Mouse (Mus musculus): ENCODE data around the gene Itga9. TPM values are rescaled to one million over a fixed set of nuclear protein-coding genes. Genes with fewer than 3 reads are reported as not detected.

The Itga9 gene
- polyA plus RNA-seq, 1 experiment from 2014 or later = 6.2 TPM

- Histone ChIP-seq H3K9ac (ENCODE audit: low read depth, low read length) (no peak overlapping the region), H3K36me3 (ENCODE audit: control insufficient read depth, insufficient read depth, low read length) (peaks cover 4% of the 10 kb centered on the region; the same call in 1 of the 2 replicates), H3K27ac (ENCODE audit: low read depth, low read length) (no peak overlapping the region), H3K4me3 (ENCODE audit: low read depth, low read length) (no peak overlapping the region), H3K27me3 (replicated peaks; ENCODE audit: control insufficient read depth, insufficient read depth, low read length) (no peaks in the 10 kb centered on the region), H3K9me3 (ENCODE audit: control insufficient read depth, low read length) (no peaks in the 10 kb centered on the region), H3K4me1 (replicated peaks; ENCODE audit: control insufficient read depth, insufficient read depth, low read length) (peaks cover 3% of the 10 kb centered on the region; the same call in 1 of the 2 replicates), H3K4me2 (no peak overlapping the region)
- 90% methylated on average over 2 of the region's 2 CpGs for WGBS
- DNase-seq (ENCODE audit: low spot score) = no peak
- ATAC-seq (replicated peaks; ENCODE audit: low FRiP score) = no peak
Observed at GRCm38 (mm10) chr9:118651939-118652338, 45.4 kb downstream of the Itga9 start.

- Histone ChIP-seq H3K27ac (ENCODE audit: low read depth, low read length) (no peak overlapping the region), H3K27me3 (replicated peaks; ENCODE audit: control insufficient read depth, insufficient read depth, low read length) (no peaks in the 10 kb centered on the region), H3K9ac (ENCODE audit: low read depth, low read length) (no peak overlapping the region), H3K36me3 (ENCODE audit: control insufficient read depth, insufficient read depth, low read length) (peaks cover 4% of the 10 kb centered on the region; the same call in 1 of the 2 replicates), H3K4me1 (replicated peaks; ENCODE audit: control insufficient read depth, insufficient read depth, low read length) (peaks cover 3% of the 10 kb centered on the region; the same call in 1 of the 2 replicates), H3K9me3 (ENCODE audit: control insufficient read depth, low read length) (no peaks in the 10 kb centered on the region), H3K4me2 (no peak overlapping the region), H3K4me3 (ENCODE audit: low read depth, low read length) (no peak overlapping the region)
- 46% methylated on average over 1 of the region's 1 CpGs for WGBS
- DNase-seq (ENCODE audit: low spot score) (no peak), ATAC-seq (replicated peaks; ENCODE audit: low FRiP score) (no peak)
Observed at GRCm38 (mm10) chr9:118653436-118653835, 46.9 kb downstream of the Itga9 start.

- Histone ChIP-seq H3K4me3 (ENCODE audit: low read depth, low read length) (no peak overlapping the region), H3K4me1 (replicated peaks; ENCODE audit: control insufficient read depth, insufficient read depth, low read length) (peaks cover 3% of the 10 kb centered on the region; the same call in 1 of the 2 replicates), H3K27me3 (replicated peaks; ENCODE audit: control insufficient read depth, insufficient read depth, low read length) (no peaks in the 10 kb centered on the region), H3K4me2 (no peak overlapping the region), H3K36me3 (ENCODE audit: control insufficient read depth, insufficient read depth, low read length) (peaks cover 4% of the 10 kb centered on the region; the same call in 1 of the 2 replicates), H3K27ac (ENCODE audit: low read depth, low read length) (no peak overlapping the region), H3K9me3 (ENCODE audit: control insufficient read depth, low read length) (no peaks in the 10 kb centered on the region), H3K9ac (ENCODE audit: low read depth, low read length) (no peak overlapping the region)
- ATAC-seq (replicated peaks; ENCODE audit: low FRiP score) (no peak; the same call in 1 of the 2 replicates), DNase-seq (ENCODE audit: low spot score) (no peak)
- WGBS = 17% methylated on average over 6 of the region's 6 CpGs
Observed at GRCm38 (mm10) chr9:118654969-118655368, 48.5 kb downstream of the Itga9 start.

- WGBS = 78% methylated on average over 3 of the region's 3 CpGs
- no peak overlapping the region for H3K9ac ChIP-seq (ENCODE audit: low read depth, low read length)
- H3K36me3 ChIP-seq (ENCODE audit: control insufficient read depth, insufficient read depth, low read length) = peaks cover 4% of the 10 kb centered on the region; the same call in 1 of the 2 replicates
- no peaks in the 10 kb centered on the region for H3K27me3 ChIP-seq (replicated peaks; ENCODE audit: control insufficient read depth, insufficient read depth, low read length)
- ATAC-seq (replicated peaks; ENCODE audit: low FRiP score) (no peak), DNase-seq (ENCODE audit: low spot score) (no peak)
- peaks cover 3% of the 10 kb centered on the region; the same call in 1 of the 2 replicates for H3K4me1 ChIP-seq (replicated peaks; ENCODE audit: control insufficient read depth, insufficient read depth, low read length)
- no peak overlapping the region for H3K4me2 ChIP-seq
- no peak overlapping the region for H3K27ac ChIP-seq (ENCODE audit: low read depth, low read length)
- no peak overlapping the region for H3K4me3 ChIP-seq (ENCODE audit: low read depth, low read length)
- H3K9me3 ChIP-seq (ENCODE audit: control insufficient read depth, low read length) = no peaks in the 10 kb centered on the region
Observed at GRCm38 (mm10) chr9:118655726-118656125, 49.2 kb downstream of the Itga9 start.

- no peak overlapping the region for H3K4me2 ChIP-seq
- no peak for ATAC-seq (replicated peaks; ENCODE audit: low FRiP score)
- no peaks in the 10 kb centered on the region for H3K9me3 ChIP-seq (ENCODE audit: control insufficient read depth, low read length)
- H3K27ac ChIP-seq (ENCODE audit: low read depth, low read length) = no peak overlapping the region
- H3K36me3 ChIP-seq (ENCODE audit: control insufficient read depth, insufficient read depth, low read length) = no peaks in the 10 kb centered on the region; the same call in 1 of the 2 replicates
- no peak overlapping the region for H3K4me3 ChIP-seq (ENCODE audit: low read depth, low read length)
- peaks cover 3% of the 10 kb centered on the region; the same call in 1 of the 2 replicates for H3K4me1 ChIP-seq (replicated peaks; ENCODE audit: control insufficient read depth, insufficient read depth, low read length)
- H3K27me3 ChIP-seq (replicated peaks; ENCODE audit: control insufficient read depth, insufficient read depth, low read length) = no peaks in the 10 kb centered on the region
- no peak overlapping the region for H3K9ac ChIP-seq (ENCODE audit: low read depth, low read length)
- DNase-seq (ENCODE audit: low spot score) = no peak
- WGBS = 83% methylated on average over 7 of the region's 7 CpGs
Observed at GRCm38 (mm10) chr9:118658159-118658558, 51.7 kb downstream of the Itga9 start.

- 65% methylated on average over 5 of the region's 5 CpGs for WGBS
- H3K9me3 ChIP-seq (ENCODE audit: control insufficient read depth, low read length) = no peaks in the 10 kb centered on the region
- H3K4me2 ChIP-seq = no peak overlapping the region
- no peaks in the 10 kb centered on the region for H3K27me3 ChIP-seq (replicated peaks; ENCODE audit: control insufficient read depth, insufficient read depth, low read length)
- H3K27ac ChIP-seq (ENCODE audit: low read depth, low read length) = no peak overlapping the region
- DNase-seq (ENCODE audit: low spot score) (no peak), ATAC-seq (replicated peaks; ENCODE audit: low FRiP score) (no peak)
- H3K9ac ChIP-seq (ENCODE audit: low read depth, low read length) = no peak overlapping the region
- no peak overlapping the region for H3K4me3 ChIP-seq (ENCODE audit: low read depth, low read length)
- no peaks in the 10 kb centered on the region; the same call in 1 of the 2 replicates for H3K36me3 ChIP-seq (ENCODE audit: control insufficient read depth, insufficient read depth, low read length)
- peaks cover 2% of the 10 kb centered on the region; the same call in 1 of the 2 replicates for H3K4me1 ChIP-seq (replicated peaks; ENCODE audit: control insufficient read depth, insufficient read depth, low read length)
Observed at GRCm38 (mm10) chr9:118659809-118660208, 53.3 kb downstream of the Itga9 start.

GRCm38 (mm10) chr9:118660259-118660658 is 53.8 kb downstream of the Itga9 start:
- Histone ChIP-seq H3K4me3 (ENCODE audit: low read depth, low read length) (no peak overlapping the region), H3K27ac (ENCODE audit: low read depth, low read length) (no peak overlapping the region), H3K36me3 (ENCODE audit: control insufficient read depth, insufficient read depth, low read length) (no peaks in the 10 kb centered on the region; the same call in 1 of the 2 replicates), H3K9ac (ENCODE audit: low read depth, low read length) (no peak overlapping the region), H3K9me3 (ENCODE audit: control insufficient read depth, low read length) (no peaks in the 10 kb centered on the region), H3K4me2 (no peak overlapping the region), H3K4me1 (replicated peaks; ENCODE audit: control insufficient read depth, insufficient read depth, low read length) (no peaks in the 10 kb centered on the region), H3K27me3 (replicated peaks; ENCODE audit: control insufficient read depth, insufficient read depth, low read length) (no peaks in the 10 kb centered on the region)
- WGBS = 62% methylated on average over 7 of the region's 7 CpGs
- DNase-seq (ENCODE audit: low spot score) = no peak
- ATAC-seq (replicated peaks; ENCODE audit: low FRiP score) = no peak

- Histone ChIP-seq H3K9ac (ENCODE audit: low read depth, low read length) (no peak overlapping the region), H3K27ac (ENCODE audit: low read depth, low read length) (no peak overlapping the region), H3K27me3 (replicated peaks; ENCODE audit: control insufficient read depth, insufficient read depth, low read length) (no peaks in the 10 kb centered on the region), H3K36me3 (ENCODE audit: control insufficient read depth, insufficient read depth, low read length) (no peaks in the 10 kb centered on the region; the same call in 1 of the 2 replicates), H3K4me1 (replicated peaks; ENCODE audit: control insufficient read depth, insufficient read depth, low read length) (no peaks in the 10 kb centered on the region), H3K4me2 (no peak overlapping the region), H3K9me3 (ENCODE audit: control insufficient read depth, low read length) (no peaks in the 10 kb centered on the region), H3K4me3 (ENCODE audit: low read depth, low read length) (no peak overlapping the region)
- WGBS = 74% methylated on average over 8 of the region's 8 CpGs
- ATAC-seq (replicated peaks; ENCODE audit: low FRiP score) (no peak), DNase-seq (ENCODE audit: low spot score) (no peak)
Observed at GRCm38 (mm10) chr9:118662026-118662425, 55.5 kb downstream of the Itga9 start.

- Histone ChIP-seq H3K9ac (ENCODE audit: low read depth, low read length) (no peak overlapping the region), H3K4me2 (no peak overlapping the region), H3K4me1 (replicated peaks; ENCODE audit: control insufficient read depth, insufficient read depth, low read length) (no peaks in the 10 kb centered on the region), H3K9me3 (ENCODE audit: control insufficient read depth, low read length) (no peaks in the 10 kb centered on the region), H3K36me3 (ENCODE audit: control insufficient read depth, insufficient read depth, low read length) (no peaks in the 10 kb centered on the region; the same call in 1 of the 2 replicates), H3K4me3 (ENCODE audit: low read depth, low read length) (no peak overlapping the region), H3K27ac (ENCODE audit: low read depth, low read length) (no peak overlapping the region), H3K27me3 (replicated peaks; ENCODE audit: control insufficient read depth, insufficient read depth, low read length) (no peaks in the 10 kb centered on the region)
- ATAC-seq (replicated peaks; ENCODE audit: low FRiP score) = no peak
- 82% methylated on average over 10 of the region's 10 CpGs for WGBS
- DNase-seq (ENCODE audit: low spot score) = no peak
Observed at GRCm38 (mm10) chr9:118662476-118662875, 56.0 kb downstream of the Itga9 start.

Data from liver, embryonic 11.5 days (tissue).